Mouse (Mus musculus) myocyte (in vitro differentiated cells): Measurements from ENCODE around the gene Tfr2.

ENCODE experiments used
- CEBPB ChIP-seq: IDR thresholded peaks from 2 replicates; pipeline ENCODE4 v1.6.1; 2011; ENCODE audit warnings: mild to moderate bottlenecking, moderate library complexity; ENCODE audit not compliant: poor library complexity, insufficient read depth, severe bottlenecking
- E2F4 ChIP-seq: IDR thresholded peaks from one replicate; pipeline ENCODE4 v1.6.1; 2011; ENCODE audit warnings: mild to moderate bottlenecking, control low read depth, moderate library complexity; ENCODE audit not compliant: insufficient read depth
- MAX ChIP-seq: IDR thresholded peaks from one replicate; pipeline ENCODE4 v1.6.1; 2011; ENCODE audit warnings: low read depth, mild to moderate bottlenecking, control low read depth
- MYOD1 ChIP-seq, 3 experiments: IDR thresholded peaks; one replicate each; pipeline ENCODE4 v1.6.1; 2011; ENCODE audit warnings: control low read depth in 2 of 3, low read depth in 2 of 3, mild to moderate bottlenecking in 2 of 3, moderate library complexity in 1 of 3; ENCODE audit not compliant: insufficient read length in 2 of 3, control insufficient read depth in 1 of 3
- MYOG ChIP-seq, 3 experiments: IDR thresholded peaks; one replicate each; pipeline ENCODE4 v1.6.1; 2011; ENCODE audit warnings: control low read depth in 2 of 3, low read depth in 2 of 3, mild to moderate bottlenecking in 2 of 3; ENCODE audit not compliant: insufficient read length in 2 of 3, control insufficient read depth in 1 of 3, insufficient read depth in 1 of 3
- POLR2A ChIP-seq: IDR thresholded peaks from one replicate; pipeline ENCODE4 v1.6.1; 2011; ENCODE audit warnings: low read depth, mild to moderate bottlenecking, control low read depth, moderate library complexity; ENCODE audit not compliant: insufficient read length
- POLR2AphosphoS2 ChIP-seq: IDR thresholded peaks from one replicate; pipeline ENCODE4 v1.6.1; 2011; ENCODE audit warnings: low read depth, control low read depth; ENCODE audit not compliant: insufficient read length
- REST ChIP-seq: IDR thresholded peaks from one replicate; pipeline ENCODE4 v1.6.1; 2011; ENCODE audit warnings: mild to moderate bottlenecking, control low read depth, moderate library complexity; ENCODE audit not compliant: insufficient read depth, insufficient read length
- SRF ChIP-seq: IDR thresholded peaks from one replicate; pipeline ENCODE4 v1.6.1; 2011; ENCODE audit warnings: low read depth; ENCODE audit not compliant: control insufficient read depth, insufficient read length
- TCF12 ChIP-seq: IDR thresholded peaks from one replicate; pipeline ENCODE4 v1.6.1; 2011; ENCODE audit warnings: mild to moderate bottlenecking, control low read depth; ENCODE audit not compliant: poor library complexity, insufficient read depth, severe bottlenecking
- TCF3 ChIP-seq: IDR thresholded peaks from one replicate; pipeline ENCODE4 v1.6.1; 2011; ENCODE audit warnings: low read depth, control low read depth; ENCODE audit not compliant: insufficient read length
- USF1 ChIP-seq: IDR thresholded peaks from one replicate; pipeline ENCODE4 v1.6.1; 2011; ENCODE audit warnings: low read depth, mild to moderate bottlenecking, control low read depth, moderate library complexity

DNA sequence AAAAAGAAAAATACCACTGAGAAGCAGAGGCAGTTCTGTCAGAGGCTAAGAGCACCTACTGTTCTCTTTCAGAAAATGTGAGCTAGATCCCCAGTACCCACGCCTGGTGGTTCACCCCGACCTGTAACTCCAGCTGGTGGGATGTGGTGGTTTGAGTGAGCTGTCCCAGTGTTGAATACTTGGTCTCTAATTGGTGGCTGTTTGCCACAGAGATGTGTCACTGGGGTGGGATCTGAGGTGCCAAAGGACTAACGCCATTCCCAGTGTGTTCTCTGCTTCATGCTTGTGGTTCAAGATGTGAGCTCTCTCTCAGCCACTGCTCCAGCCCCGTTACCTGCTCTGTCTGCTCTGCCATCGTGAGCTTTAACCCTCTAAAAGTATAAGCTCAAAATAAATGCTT lies 20.9 kb downstream of the Tfr2 start:
- TF ChIP-seq E2F4: no peak
- TF ChIP-seq POLR2A: no peak
- no peak for TF ChIP-seq MYOG (IDR thresholded peaks at IDR 0.05; ENCODE audit: control insufficient read depth in 1 of 3, insufficient read depth in 1 of 3, insufficient read length in 2 of 3, low read depth in 2 of 3)
- TF ChIP-seq MAX: no peak
- no peak for TF ChIP-seq USF1
- no peak for TF ChIP-seq TCF12
- no peak for TF ChIP-seq CEBPB
- TF ChIP-seq MYOD1 (IDR thresholded peaks at IDR 0.05; ENCODE audit: control insufficient read depth in 1 of 3, insufficient read length in 2 of 3, low read depth in 2 of 3): no peak
- no peak for TF ChIP-seq REST
- no peak for TF ChIP-seq POLR2AphosphoS2
- no peak for TF ChIP-seq TCF3
- no peak for TF ChIP-seq SRF
